Mouse (Mus musculus) myocyte (in vitro differentiated cells): ENCODE results near the gene B3galt5. TPM values are rescaled to one million over a fixed set of nuclear protein-coding genes. Genes with fewer than 3 reads are reported as not detected.

Experiments used
- H3K27me3 ChIP-seq: one replicate; pipeline ENCODE4 v1.6.1; 2011; ENCODE audit not compliant: control insufficient read depth, insufficient read depth, insufficient read length
- H3K36me3 ChIP-seq: one replicate; pipeline ENCODE4 v1.6.1; 2011; ENCODE audit not compliant: control insufficient read depth, insufficient read depth
- H3K4me2 ChIP-seq: one replicate; pipeline ENCODE4 v1.6.1; 2011; ENCODE audit warnings: low read depth, control low read depth
- H3K4me3 ChIP-seq: one replicate; pipeline ENCODE4 v1.5.1; 2011; ENCODE audit warnings: mild to moderate bottlenecking, control low read depth, moderate library complexity
- H3K79me2 ChIP-seq: one replicate; pipeline ENCODE4 v1.6.1; 2011; ENCODE audit not compliant: control insufficient read depth, insufficient read depth
- H3ac ChIP-seq: one replicate; pipeline ENCODE4 v1.6.1; 2011; ENCODE audit not compliant: control insufficient read depth, insufficient read length
- CEBPB ChIP-seq: IDR thresholded peaks from 2 replicates; pipeline ENCODE4 v1.6.1; 2011; ENCODE audit warnings: mild to moderate bottlenecking, moderate library complexity; ENCODE audit not compliant: poor library complexity, insufficient read depth, severe bottlenecking
- E2F4 ChIP-seq: IDR thresholded peaks from one replicate; pipeline ENCODE4 v1.6.1; 2011; ENCODE audit warnings: mild to moderate bottlenecking, control low read depth, moderate library complexity; ENCODE audit not compliant: insufficient read depth
- MAX ChIP-seq: IDR thresholded peaks from one replicate; pipeline ENCODE4 v1.6.1; 2011; ENCODE audit warnings: low read depth, mild to moderate bottlenecking, control low read depth
- MYOD1 ChIP-seq, 3 experiments: IDR thresholded peaks; one replicate each; pipeline ENCODE4 v1.6.1; 2011; ENCODE audit warnings: control low read depth in 2 of 3, low read depth in 2 of 3, mild to moderate bottlenecking in 2 of 3, moderate library complexity in 1 of 3; ENCODE audit not compliant: insufficient read length in 2 of 3, control insufficient read depth in 1 of 3
- MYOG ChIP-seq, 3 experiments: IDR thresholded peaks; one replicate each; pipeline ENCODE4 v1.6.1; 2011; ENCODE audit warnings: control low read depth in 2 of 3, low read depth in 2 of 3, mild to moderate bottlenecking in 2 of 3; ENCODE audit not compliant: insufficient read length in 2 of 3, control insufficient read depth in 1 of 3, insufficient read depth in 1 of 3
- POLR2A ChIP-seq: IDR thresholded peaks from one replicate; pipeline ENCODE4 v1.6.1; 2011; ENCODE audit warnings: low read depth, mild to moderate bottlenecking, control low read depth, moderate library complexity; ENCODE audit not compliant: insufficient read length
- POLR2AphosphoS2 ChIP-seq: IDR thresholded peaks from one replicate; pipeline ENCODE4 v1.6.1; 2011; ENCODE audit warnings: low read depth, control low read depth; ENCODE audit not compliant: insufficient read length
- REST ChIP-seq: IDR thresholded peaks from one replicate; pipeline ENCODE4 v1.6.1; 2011; ENCODE audit warnings: mild to moderate bottlenecking, control low read depth, moderate library complexity; ENCODE audit not compliant: insufficient read depth, insufficient read length
- SRF ChIP-seq: IDR thresholded peaks from one replicate; pipeline ENCODE4 v1.6.1; 2011; ENCODE audit warnings: low read depth; ENCODE audit not compliant: control insufficient read depth, insufficient read length
- TCF12 ChIP-seq: IDR thresholded peaks from one replicate; pipeline ENCODE4 v1.6.1; 2011; ENCODE audit warnings: mild to moderate bottlenecking, control low read depth; ENCODE audit not compliant: poor library complexity, insufficient read depth, severe bottlenecking
- TCF3 ChIP-seq: IDR thresholded peaks from one replicate; pipeline ENCODE4 v1.6.1; 2011; ENCODE audit warnings: low read depth, control low read depth; ENCODE audit not compliant: insufficient read length
- USF1 ChIP-seq: IDR thresholded peaks from one replicate; pipeline ENCODE4 v1.6.1; 2011; ENCODE audit warnings: low read depth, mild to moderate bottlenecking, control low read depth, moderate library complexity
- polyA plus RNA-seq: library from polyadenylated mRNA; unstranded; fragments of >200 nt; fragmentation: generic; extraction: Trizol; gene quantifications from one replicate; pipeline ENCODE4 v1.2.1, GENCODE M21; 2012; ENCODE audit warnings: missing spikeins

The B3galt5 gene
- polyA plus RNA-seq, 1 experiment: 5.0 TPM

DNA sequence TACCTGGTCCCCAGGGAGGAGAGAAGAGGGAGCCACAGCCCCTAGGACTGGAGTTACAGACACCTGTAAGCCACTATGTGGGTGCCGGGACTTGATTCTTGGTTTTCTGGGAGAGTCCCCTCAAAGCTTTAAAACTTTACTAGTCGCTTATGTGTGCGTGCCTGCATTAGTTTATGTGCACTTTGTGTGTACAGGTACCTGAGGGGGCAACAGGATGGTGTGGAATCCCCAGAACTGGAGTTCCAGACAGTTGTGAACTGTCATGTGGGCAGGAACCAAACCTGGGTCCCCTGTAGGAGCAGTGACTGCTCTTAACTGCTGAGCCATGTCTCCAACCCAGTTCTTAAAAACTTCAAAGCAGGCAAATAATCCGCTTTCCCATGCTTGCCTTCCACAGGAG, 4.3 kb upstream of the B3galt5 start:
- TF ChIP-seq CEBPB: no peak
- no peak for TF ChIP-seq POLR2A
- no peak for TF ChIP-seq MYOG (IDR thresholded peaks at IDR 0.05; ENCODE audit: control insufficient read depth in 1 of 3, insufficient read depth in 1 of 3, insufficient read length in 2 of 3, low read depth in 2 of 3)
- no peak for TF ChIP-seq SRF
- TF ChIP-seq E2F4: no peak
- TF ChIP-seq TCF12: no peak
- no peak for TF ChIP-seq MYOD1 (IDR thresholded peaks at IDR 0.05; ENCODE audit: control insufficient read depth in 1 of 3, insufficient read length in 2 of 3, low read depth in 2 of 3)
- no peak for TF ChIP-seq REST
- no peak for TF ChIP-seq USF1
- TF ChIP-seq MAX: no peak
- TF ChIP-seq POLR2AphosphoS2: no peak
- no peak for TF ChIP-seq TCF3
- H3K4me2 ChIP-seq: no peak overlapping the region
- no peak overlapping the region for H3K4me3 ChIP-seq
- H3ac ChIP-seq: no peak overlapping the region
- H3K27me3 ChIP-seq: peaks cover 17% of the 10 kb centered on the region
- H3K36me3 ChIP-seq: no peaks in the 10 kb centered on the region
- no peaks in the 10 kb centered on the region for H3K79me2 ChIP-seq

DNA sequence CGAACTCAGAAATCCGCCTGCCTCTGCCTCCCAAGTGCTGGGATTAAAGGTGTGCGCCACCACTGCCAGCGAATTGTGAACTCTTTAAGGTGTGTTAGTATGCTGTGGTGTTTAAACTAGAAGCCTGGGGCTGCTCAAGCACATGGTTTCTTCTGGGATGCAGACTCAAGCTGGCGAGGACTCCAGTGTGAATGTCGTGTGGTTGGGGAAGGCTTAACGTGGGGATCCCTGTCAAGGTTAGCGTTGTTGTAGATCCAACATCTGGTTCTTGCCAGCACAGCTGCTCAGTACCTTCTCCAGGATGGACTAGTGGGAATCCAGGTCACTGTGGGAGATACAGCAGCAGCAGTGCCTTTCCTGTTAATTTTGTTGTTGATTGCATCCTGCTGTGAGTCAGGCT, 3.6 kb upstream of the B3galt5 start:
- H3ac ChIP-seq: no peak overlapping the region
- no peak overlapping the region for H3K4me3 ChIP-seq
- H3K79me2 ChIP-seq: no peaks in the 10 kb centered on the region
- H3K36me3 ChIP-seq: no peaks in the 10 kb centered on the region
- no peak for TF ChIP-seq USF1
- no peak for TF ChIP-seq POLR2A
- no peak for TF ChIP-seq SRF
- TF ChIP-seq CEBPB: no peak
- no peak for TF ChIP-seq MYOD1 (IDR thresholded peaks at IDR 0.05; ENCODE audit: control insufficient read depth in 1 of 3, insufficient read length in 2 of 3, low read depth in 2 of 3)
- TF ChIP-seq TCF12: no peak
- TF ChIP-seq E2F4: no peak
- no peak for TF ChIP-seq MYOG (IDR thresholded peaks at IDR 0.05; ENCODE audit: control insufficient read depth in 1 of 3, insufficient read depth in 1 of 3, insufficient read length in 2 of 3, low read depth in 2 of 3)
- no peak for TF ChIP-seq POLR2AphosphoS2
- no peak for TF ChIP-seq TCF3
- TF ChIP-seq REST: no peak
- TF ChIP-seq MAX: no peak
- no peak overlapping the region for H3K4me2 ChIP-seq
- peaks cover 23% of the 10 kb centered on the region for H3K27me3 ChIP-seq

DNA sequence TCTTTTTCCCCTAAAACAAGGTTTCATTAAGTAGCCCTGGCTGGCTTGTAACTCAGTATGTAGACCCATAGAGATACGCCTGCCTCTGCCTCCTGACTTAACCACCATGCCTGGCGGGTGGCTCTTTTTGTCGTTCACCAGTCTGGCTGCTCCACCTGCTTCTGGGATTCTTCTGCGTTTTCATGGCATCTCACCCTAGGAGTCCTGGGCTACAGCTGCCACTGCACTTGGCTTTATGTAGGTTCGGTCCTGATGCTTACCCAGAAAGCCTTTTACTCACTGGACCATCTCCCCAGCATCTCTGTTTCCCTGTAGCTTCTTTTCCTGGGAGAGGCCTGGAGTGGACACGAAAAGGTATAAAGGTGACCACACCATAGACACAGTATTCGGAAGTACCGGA, 1.6 kb upstream of the B3galt5 start:
- Histone ChIP-seq H3K79me2 (no peaks in the 10 kb centered on the region), H3ac (no peak overlapping the region)
- TF ChIP-seq POLR2AphosphoS2: no peak
- no peak for TF ChIP-seq MAX
- TF ChIP-seq USF1: no peak
- no peak for TF ChIP-seq E2F4
- TF ChIP-seq TCF12: no peak
- TF ChIP-seq REST: no peak
- no peak for TF ChIP-seq MYOG (IDR thresholded peaks at IDR 0.05; ENCODE audit: control insufficient read depth in 1 of 3, insufficient read depth in 1 of 3, insufficient read length in 2 of 3, low read depth in 2 of 3)
- TF ChIP-seq CEBPB: no peak
- TF ChIP-seq MYOD1 (IDR thresholded peaks at IDR 0.05; ENCODE audit: control insufficient read depth in 1 of 3, insufficient read length in 2 of 3, low read depth in 2 of 3): no peak
- TF ChIP-seq TCF3: no peak

DNA sequence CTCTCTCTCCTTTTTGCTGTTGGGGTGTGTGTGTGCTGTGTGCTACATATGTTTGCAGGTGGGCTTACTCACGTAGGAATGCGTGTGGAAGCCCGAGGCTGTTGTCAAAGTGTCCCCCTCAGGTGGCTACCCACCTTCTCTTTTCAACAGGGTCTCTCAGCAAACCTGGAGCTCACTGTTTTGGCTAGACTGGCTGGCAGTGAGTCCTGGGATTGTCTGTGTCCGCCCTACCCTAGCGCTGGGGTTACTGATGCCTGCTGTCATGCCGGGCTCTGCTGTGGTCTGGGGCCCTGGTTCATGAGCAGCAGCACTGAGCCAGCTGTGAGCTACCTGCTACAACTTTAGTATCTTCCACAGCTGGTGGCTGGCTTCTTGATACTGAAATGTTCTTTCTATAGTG, 8.9 kb downstream of the B3galt5 start:
- no peak for TF ChIP-seq USF1
- TF ChIP-seq TCF3: no peak
- no peak for TF ChIP-seq POLR2A
- TF ChIP-seq E2F4: no peak
- TF ChIP-seq MYOD1 (IDR thresholded peaks at IDR 0.05; ENCODE audit: control insufficient read depth in 1 of 3, insufficient read length in 2 of 3, low read depth in 2 of 3): no peak
- no peak for TF ChIP-seq MAX
- H3K4me3 ChIP-seq: no peak overlapping the region
- H3ac ChIP-seq: no peak overlapping the region
- no peaks in the 10 kb centered on the region for H3K79me2 ChIP-seq
- H3K36me3 ChIP-seq: no peaks in the 10 kb centered on the region
- H3K27me3 ChIP-seq: peaks cover 5% of the 10 kb centered on the region
- H3K4me2 ChIP-seq: no peak overlapping the region

More for the DNA sequence above, 1.6 kb upstream of the B3galt5 start:
- Histone ChIP-seq H3K4me3 (no peak overlapping the region), H3K36me3 (no peaks in the 10 kb centered on the region), H3K4me2 (no peak overlapping the region), H3K27me3 (peaks cover 23% of the 10 kb centered on the region)

DNA sequence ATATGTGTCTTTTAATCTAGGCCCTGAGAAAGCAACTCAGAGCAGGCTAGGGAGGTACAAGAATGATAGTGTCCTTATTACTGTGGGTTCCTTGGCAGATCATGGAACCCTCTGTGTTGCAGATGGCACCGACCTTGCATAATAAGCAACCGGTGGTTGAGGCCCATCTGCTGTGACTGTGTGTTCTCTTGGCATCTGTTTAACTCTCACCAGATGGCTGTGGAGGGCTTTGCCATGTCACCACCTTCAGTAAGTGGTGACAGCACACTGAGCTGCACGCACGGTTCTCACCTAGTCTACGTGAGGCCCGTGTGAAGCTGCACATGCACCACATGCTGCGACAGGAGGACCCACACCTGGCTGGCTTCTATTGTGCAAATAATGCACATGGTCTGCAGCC, 14.0 kb downstream of the B3galt5 start:
- Histone ChIP-seq H3K4me2 (no peak overlapping the region), H3ac (no peak overlapping the region), H3K79me2 (no peaks in the 10 kb centered on the region), H3K4me3 (no peak overlapping the region), H3K27me3 (no peaks in the 10 kb centered on the region), H3K36me3 (no peaks in the 10 kb centered on the region)
- TF ChIP-seq E2F4 (no peak), POLR2AphosphoS2 (no peak), REST (no peak), USF1 (no peak), MYOD1 (IDR thresholded peaks at IDR 0.05; ENCODE audit: control insufficient read depth in 1 of 3, insufficient read length in 2 of 3, low read depth in 2 of 3) (no peak), SRF (no peak), MYOG (IDR thresholded peaks at IDR 0.05; ENCODE audit: control insufficient read depth in 1 of 3, insufficient read depth in 1 of 3, insufficient read length in 2 of 3, low read depth in 2 of 3) (no peak), TCF12 (no peak), TCF3 (no peak), MAX (no peak), POLR2A (no peak), CEBPB (no peak)
